Mouse (Mus musculus): ENCODE data around the gene Shisal2a. TPM values are rescaled to one million over a fixed set of nuclear protein-coding genes. Genes with fewer than 3 reads are reported as not detected.

Shisal2a gene
- 1 to 10 TPM in 1 of 2 experiments, not detected in 1; 1.8 TPM for polyA plus RNA-seq (2017; shearing (Covaris generic))

DNA sequence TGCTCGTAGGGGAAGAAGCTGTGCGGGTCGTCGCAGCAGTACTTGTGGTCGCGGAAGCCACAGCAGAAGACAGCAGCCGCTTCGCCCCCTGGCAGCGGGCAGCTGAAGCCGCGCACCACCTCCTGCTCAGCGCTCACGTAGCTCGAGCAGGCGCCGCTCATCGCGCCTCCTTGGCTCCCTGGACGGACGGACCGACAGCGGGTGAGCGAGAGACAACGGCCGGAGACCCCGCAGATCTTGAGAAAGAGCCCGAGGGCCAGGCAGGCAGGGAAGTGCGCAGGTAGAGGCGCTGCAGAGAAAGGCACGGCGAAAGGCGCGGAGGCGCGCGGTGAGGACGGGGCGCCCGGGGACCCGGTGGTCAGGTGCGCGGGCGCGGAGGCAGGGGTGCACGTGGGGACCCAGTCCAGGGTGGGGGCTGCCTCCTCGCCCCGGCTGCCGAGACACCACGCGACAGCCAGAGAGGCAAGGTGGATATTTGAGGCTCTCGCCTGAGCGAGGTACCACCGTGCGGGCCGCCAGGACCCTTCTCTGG, at the start of gene Shisal2a:
Shisal2a (minus strand) TSS at position 167 of the 532 bp plus-strand sequence.

GRCm38 (mm10) chr4:108406861-108407401, 23.8 kb upstream of the Shisal2a start, which contains the start of gene Gpx7:
Gene Gpx7 (minus strand): TSS chr4:108406961.

DNA sequence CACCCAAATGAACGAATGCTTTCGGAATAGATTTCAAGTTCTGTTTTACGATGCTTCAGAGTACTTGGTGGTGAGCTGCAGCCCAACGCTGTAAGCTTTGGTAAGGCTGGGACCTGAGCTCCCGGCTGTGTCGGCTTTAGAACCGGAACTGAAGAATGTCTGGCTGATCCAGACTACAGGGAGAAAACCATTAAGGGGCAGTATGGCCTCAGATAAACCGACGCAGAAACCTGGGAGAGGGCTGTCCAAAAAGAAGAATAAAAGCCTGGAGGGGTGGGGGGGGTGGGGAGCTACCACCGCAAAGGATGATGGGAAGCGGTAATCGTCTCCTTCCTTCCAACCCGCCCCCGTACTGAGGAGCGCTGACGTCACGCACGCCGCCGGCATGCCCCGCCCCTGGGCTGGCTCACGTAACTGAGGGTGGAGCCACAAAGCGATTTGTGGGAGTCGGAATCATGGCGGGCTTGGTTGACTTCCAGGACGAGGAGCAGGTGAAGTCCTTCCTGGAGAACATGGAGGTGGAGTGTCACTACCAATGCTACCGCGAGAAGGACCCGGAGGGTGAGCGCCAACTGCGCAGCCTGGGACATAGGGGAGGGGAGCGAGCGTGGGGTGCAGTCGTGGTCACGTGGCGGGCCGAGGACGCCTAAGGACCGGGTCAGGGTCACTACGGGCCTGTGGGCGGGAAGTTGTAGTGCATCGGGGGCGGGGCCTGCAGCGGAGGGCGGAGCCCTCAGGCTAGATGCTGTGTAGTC, 55.2 kb downstream of the Shisal2a start, which contains the start of gene Coa7:
Coa7 (plus strand) TSS at position 411 of the 755 bp plus-strand sequence.

Other genes with a start within 250 kb of the Shisal2a start
- gene Scp2, start 238.4 kb downstream of the Shisal2a start, polyA plus RNA-seq (2017; shearing (Covaris generic)): 100 to 1,000 TPM; 291 to 308 TPM
- 1 to 10 TPM; 4.5 to 9.0 TPM for gene Echdc2, start 217.9 kb downstream of the Shisal2a start, polyA plus RNA-seq (2017; shearing (Covaris generic))
- not detected for gene Zyg11a, start 165.3 kb downstream of the Shisal2a start, polyA plus RNA-seq (2017; shearing (Covaris generic))
- gene Zyg11b, start 82.3 kb downstream of the Shisal2a start, polyA plus RNA-seq (2017; shearing (Covaris generic)): 10 to 100 TPM; 19.4 to 19.5 TPM
- 10 to 100 TPM; 20.1 to 24.8 TPM for gene Coa7, start 55.2 kb downstream of the Shisal2a start, polyA plus RNA-seq (2017; shearing (Covaris generic))
- gene Gpx7, start 23.6 kb upstream of the Shisal2a start, polyA plus RNA-seq (2017; shearing (Covaris generic)): 1 to 10 TPM; 2.7 to 3.4 TPM
- 10 to 100 TPM; 62.1 to 97.6 TPM for gene Tut4, start 76.1 kb upstream of the Shisal2a start, polyA plus RNA-seq (2017; shearing (Covaris generic))
- gene Prpf38a, start 196.0 kb upstream of the Shisal2a start, polyA plus RNA-seq (2017; shearing (Covaris generic)): 10 to 100 TPM; 50.0 to 52.5 TPM
- gene Orc1, start 196.1 kb upstream of the Shisal2a start, polyA plus RNA-seq (2017; shearing (Covaris generic)): 1 to 10 TPM; 1.3 to 1.5 TPM
- 10 to 100 TPM; 91.8 to 98.0 TPM for gene Cc2d1b, start 236.6 kb upstream of the Shisal2a start, polyA plus RNA-seq (2017; shearing (Covaris generic))